Mouse (Mus musculus) cortical plate, adult 2 months (tissue): ENCODE results near the gene Itih2. TPM values are rescaled to one million over a fixed set of nuclear protein-coding genes. Genes with fewer than 3 reads are reported as not detected.

Source experiments
- H3K27ac ChIP-seq: fragments of 200-500 bp; 2 replicates; pipeline ENCODE4 v1.5.1; 2012; ENCODE audit warnings: low read length, control low read depth, inconsistent platforms; ENCODE audit not compliant: insufficient read depth
- H3K4me1 ChIP-seq: fragments of 200-500 bp; 2 replicates; pipeline ENCODE4 v1.6.1; 2011; ENCODE audit warnings: low read length; ENCODE audit not compliant: control insufficient read depth, insufficient read depth
- H3K4me3 ChIP-seq: fragments of 200-500 bp; 2 replicates; pipeline ENCODE4 v1.5.1; 2011; ENCODE audit warnings: mild to moderate bottlenecking, low read length, control low read depth; ENCODE audit not compliant: insufficient read depth
- CTCF ChIP-seq: fragments of 200-500 bp; IDR thresholded peaks from 2 replicates; pipeline ENCODE4 v1.5.1; 2011; ENCODE audit warnings: mild to moderate bottlenecking, control low read depth, low read length; ENCODE audit not compliant: insufficient read depth; ENCODE audit errors: extremely low read depth
- POLR2A ChIP-seq: fragments of 200-500 bp; IDR thresholded peaks from 2 replicates; pipeline ENCODE4 v1.6.1; 2011; ENCODE audit warnings: mild to moderate bottlenecking, low read length, control low read depth; ENCODE audit not compliant: insufficient read depth; ENCODE audit errors: extremely low read depth
- polyA plus RNA-seq: library from polyadenylated mRNA; depleted of rRNA; stranded (reverse); fragments of >200 nt; gene quantifications from 2 replicates; pipeline ENCODE4 v1.2.3, GENCODE M21; 2012

The Itih2 gene
- polyA plus RNA-seq, 1 experiment: 3.3 TPM

DNA sequence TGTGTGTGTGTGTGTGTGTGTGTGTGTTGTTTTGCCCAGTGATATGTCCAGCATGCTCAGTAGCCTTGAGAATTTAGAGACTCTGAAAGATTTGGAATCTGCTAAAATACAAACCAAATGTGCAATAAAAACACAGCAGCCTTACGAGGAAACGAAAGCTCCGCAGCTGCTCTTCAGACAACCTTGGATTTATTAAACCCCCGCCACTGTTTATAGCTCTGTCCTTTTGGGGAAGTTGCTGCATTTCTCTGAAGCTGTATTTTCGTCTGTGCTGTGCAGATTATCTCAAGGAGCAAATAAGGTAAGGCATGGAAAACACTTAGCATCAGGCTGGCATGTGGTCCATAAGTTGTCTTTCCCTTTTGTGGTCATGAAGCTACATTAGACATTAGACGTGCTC, 14.3 kb upstream of the Itih2 start:
- no peaks in the 10 kb centered on the region for H3K4me1 ChIP-seq
- TF ChIP-seq POLR2A: no peak
- no peak for TF ChIP-seq CTCF
- H3K27ac ChIP-seq: no peak overlapping the region
- H3K4me3 ChIP-seq: no peak overlapping the region

DNA sequence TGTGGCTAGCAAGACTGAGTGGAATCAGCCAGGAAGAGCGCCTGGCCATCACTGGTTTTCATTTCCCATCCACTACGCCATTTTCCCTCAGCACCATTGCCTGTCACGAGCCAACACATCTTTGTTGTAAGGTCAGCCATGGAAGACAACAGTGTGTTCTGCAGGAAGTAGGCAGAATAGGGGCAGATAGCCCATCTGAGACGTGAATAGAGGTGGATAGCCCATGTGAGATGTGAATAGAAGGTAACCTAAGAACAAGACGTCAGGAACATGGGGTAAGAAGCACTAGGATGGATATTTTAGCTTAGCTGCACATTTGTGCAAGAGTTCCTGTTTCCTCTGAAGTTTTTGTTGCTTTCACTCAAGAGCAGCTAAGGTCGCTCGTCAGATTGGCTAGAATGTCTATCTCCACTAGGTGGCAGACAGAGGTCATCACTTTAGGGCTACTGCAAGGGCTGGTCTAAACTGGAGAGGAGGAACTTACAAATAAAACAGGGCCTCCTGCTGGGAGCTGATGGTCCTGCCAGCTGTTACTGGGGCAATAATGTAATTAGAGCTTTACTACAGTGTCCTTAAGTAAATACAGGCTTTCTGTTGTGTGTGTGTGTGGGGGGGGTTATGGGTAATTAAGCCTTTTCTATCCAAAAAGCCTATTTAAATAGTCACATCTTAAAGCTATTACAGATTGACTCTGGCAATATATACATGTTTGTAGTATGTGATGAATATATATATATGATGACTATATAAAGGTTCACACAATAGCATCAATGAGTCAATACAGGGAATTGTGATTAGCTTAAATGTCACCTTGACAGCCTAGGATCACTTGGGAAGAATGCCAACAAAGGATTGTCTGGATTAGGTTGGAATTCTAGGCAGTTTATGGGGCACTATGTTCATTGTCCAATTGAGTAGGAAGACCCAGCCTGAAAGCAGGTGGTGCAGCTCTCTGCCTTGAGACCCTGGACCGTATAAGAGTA, 11.6 kb upstream of the Itih2 start:
- Histone ChIP-seq H3K27ac (no peak overlapping the region), H3K4me3 (no peak overlapping the region), H3K4me1 (no peaks in the 10 kb centered on the region)
- TF ChIP-seq CTCF (peak; percentile 74), POLR2A (no peak)

DNA sequence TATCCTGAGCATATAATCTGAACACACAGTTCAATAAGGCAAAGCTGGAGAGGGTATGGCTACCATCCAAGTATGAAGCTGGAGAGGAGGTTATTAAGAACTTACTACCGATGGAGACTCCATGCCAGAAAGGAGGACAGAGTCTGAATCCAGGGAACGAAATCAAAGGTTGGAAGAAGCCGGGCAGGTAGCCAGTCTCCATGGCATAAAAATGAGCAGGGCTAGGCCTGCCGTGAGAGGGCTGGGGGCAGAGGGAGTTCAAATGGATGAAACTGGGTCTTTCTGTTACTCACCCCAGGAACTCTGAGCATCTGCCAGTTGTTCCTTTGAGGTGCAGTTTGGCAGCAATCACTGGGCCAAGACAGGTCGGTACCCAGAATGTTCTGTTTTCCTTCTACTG, 9.3 kb upstream of the Itih2 start:
- no peak overlapping the region for H3K4me3 ChIP-seq
- no peaks in the 10 kb centered on the region for H3K4me1 ChIP-seq
- no peak overlapping the region for H3K27ac ChIP-seq
- TF ChIP-seq POLR2A: no peak
- no peak for TF ChIP-seq CTCF

DNA sequence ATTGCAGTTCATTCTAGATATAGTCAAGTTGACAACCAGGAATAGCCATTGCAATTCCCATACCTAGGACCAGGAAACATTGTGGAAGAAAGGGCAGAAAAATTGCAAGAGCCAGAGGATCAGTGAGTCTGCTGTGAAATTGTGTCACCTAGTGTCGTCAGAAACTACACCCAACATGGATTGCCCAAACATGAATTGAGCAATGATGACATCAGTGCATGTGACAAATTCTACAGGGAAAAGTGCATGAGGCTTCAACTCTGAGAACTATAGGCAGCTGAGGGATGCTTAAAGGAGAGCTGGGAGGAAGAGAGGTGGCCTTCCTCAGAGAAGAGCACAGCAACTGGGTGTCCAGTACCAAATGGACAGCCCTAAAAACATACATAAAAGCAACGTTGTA, 6.1 kb upstream of the Itih2 start:
- no peak for TF ChIP-seq POLR2A
- no peak for TF ChIP-seq CTCF
- no peak overlapping the region for H3K27ac ChIP-seq
- no peaks in the 10 kb centered on the region for H3K4me1 ChIP-seq

DNA sequence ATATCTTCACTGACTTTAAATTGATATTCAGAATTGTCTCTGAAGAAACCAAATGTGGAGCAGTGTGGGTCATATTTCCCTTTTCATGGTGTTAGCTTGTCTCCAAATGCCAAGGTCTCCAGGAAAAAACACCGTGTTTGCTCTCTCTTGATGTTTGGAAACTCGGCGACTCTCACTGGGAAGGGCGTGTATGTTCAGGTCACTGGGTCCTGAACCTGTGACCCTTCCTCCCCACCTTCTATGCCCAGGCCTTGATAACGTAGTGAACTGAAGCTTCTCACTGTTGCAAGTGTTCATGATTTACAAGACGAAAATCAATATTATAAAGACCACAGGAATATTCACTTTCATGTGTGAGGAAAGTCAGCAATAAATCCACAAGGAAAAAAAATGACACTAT, 2.7 kb upstream of the Itih2 start:
- TF ChIP-seq POLR2A (no peak), CTCF (no peak)
- H3K4me1 ChIP-seq: no peaks in the 10 kb centered on the region; the same call in 1 of the 2 replicates
- H3K27ac ChIP-seq: no peak overlapping the region
- no peak overlapping the region for H3K4me3 ChIP-seq

More for the DNA sequence above, 6.1 kb upstream of the Itih2 start:
- no peak overlapping the region for H3K4me3 ChIP-seq

DNA sequence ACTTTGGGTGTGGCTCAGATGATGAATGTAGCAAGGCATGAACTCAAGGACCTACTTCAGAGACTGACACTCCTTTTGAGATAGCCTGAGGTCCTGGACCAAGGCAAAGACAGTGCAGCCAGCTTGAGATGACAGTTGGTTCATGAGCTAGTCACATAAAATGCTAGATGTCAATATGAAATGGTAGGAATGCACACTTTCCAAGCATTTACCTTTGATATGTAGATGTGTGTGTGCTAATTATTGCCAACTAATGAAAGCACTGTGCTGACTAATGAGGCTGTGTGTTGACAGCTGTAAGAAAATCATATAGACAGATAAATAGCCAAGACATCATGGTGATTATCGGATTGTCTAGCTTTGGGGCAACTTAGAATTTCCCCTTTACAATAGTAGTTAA, 932 bp upstream of the Itih2 start:
- H3K4me1 ChIP-seq: no peaks in the 10 kb centered on the region; the same call in 1 of the 2 replicates
- H3K4me3 ChIP-seq: no peak overlapping the region
- no peak overlapping the region for H3K27ac ChIP-seq
- TF ChIP-seq POLR2A: no peak
- no peak for TF ChIP-seq CTCF

DNA sequence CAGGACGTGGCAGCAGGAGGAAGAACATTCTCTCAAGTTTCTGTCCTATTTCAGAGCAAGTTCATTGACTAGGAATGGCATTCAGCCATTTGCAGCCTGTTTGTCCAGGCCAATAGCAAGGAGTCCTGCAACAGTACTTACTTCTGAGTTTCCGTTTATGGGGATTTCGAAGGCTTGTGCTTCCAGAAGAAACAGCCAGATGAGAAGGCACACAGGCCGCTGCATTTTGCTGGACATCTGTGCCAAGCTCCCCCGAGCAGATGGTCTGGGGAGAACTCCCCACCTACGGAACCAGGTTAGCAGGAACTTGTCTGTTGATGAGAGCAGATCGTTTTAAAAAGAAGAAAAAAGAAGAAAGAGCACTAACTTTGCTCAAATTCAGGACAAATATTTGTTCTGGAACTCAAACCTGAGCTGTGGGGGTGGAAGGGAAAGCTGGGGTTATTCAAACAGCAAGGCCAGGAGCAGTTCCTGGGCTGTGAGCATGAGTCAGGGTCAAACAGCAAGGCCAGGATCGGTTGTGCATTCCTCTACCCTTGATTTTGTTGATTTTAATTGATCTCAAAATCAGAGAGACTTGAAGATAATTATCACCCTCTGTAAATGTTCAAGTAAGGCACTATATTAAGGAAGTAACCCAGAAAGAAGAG, 730 bp downstream of the Itih2 start:
- TF ChIP-seq POLR2A (no peak), CTCF (no peak)
- Histone ChIP-seq H3K4me3 (no peak overlapping the region), H3K27ac (no peak overlapping the region), H3K4me1 (no peaks in the 10 kb centered on the region; the same call in 1 of the 2 replicates)

DNA sequence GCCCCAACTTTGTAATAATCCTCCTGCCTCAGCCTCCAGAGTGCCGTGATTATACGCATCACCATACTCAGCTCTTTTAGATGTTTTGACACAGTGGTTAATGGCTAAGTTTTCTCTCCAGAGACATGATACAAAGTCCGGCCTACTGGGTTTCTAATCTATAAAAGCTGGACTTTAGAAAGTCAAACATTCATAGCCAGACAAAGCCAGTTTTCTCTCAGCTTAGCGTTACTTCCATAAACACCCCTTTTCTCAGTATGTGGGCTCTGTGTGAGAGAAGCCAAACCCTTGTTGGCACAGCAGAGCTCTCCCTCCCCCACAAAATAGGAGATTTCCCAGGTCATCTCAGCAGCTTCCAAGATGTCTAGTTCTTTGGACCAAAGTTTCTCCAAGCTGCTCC, 2.6 kb downstream of the Itih2 start:
- no peaks in the 10 kb centered on the region; the same call in 1 of the 2 replicates for H3K4me1 ChIP-seq
- H3K27ac ChIP-seq: no peak overlapping the region
- TF ChIP-seq CTCF: no peak
- TF ChIP-seq POLR2A: no peak
- H3K4me3 ChIP-seq: no peak overlapping the region

DNA sequence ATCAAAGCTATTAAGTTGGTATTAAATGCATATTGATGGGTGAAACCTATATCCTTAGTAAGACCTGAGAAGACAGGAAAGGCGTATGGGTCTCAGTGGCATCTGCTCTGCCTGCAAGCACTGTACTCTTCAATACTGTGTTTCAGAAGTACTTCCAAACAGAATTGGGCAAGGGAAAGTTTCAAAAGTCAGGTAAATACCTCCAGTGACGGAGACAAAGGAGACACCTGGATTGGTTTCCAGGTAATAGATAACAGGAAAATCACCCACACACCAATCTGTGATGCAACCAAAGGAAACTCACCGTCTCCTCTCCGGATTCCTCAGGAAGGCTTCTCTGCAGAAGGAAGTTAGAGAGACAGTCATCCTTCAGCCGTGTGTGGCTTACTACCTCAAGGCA, 3.7 kb downstream of the Itih2 start:
- TF ChIP-seq CTCF: no peak
- TF ChIP-seq POLR2A: no peak
- Histone ChIP-seq H3K27ac (no peak overlapping the region), H3K4me1 (no peaks in the 10 kb centered on the region; the same call in 1 of the 2 replicates), H3K4me3 (no peak overlapping the region)
